Mouse (Mus musculus) limb, embryonic 11.5 days (tissue): ENCODE results near the gene Astl. TPM values are rescaled to one million over a fixed set of nuclear protein-coding genes. Genes with fewer than 3 reads are reported as not detected.

Source experiments
- ATAC-seq: fragments of 200-750 bp; cut with Nextera tagmentation; 2 replicates; pipeline ENCODE4 v1.8.0; 2017; ENCODE audit warnings: low read depth; ENCODE audit not compliant: insufficient number of reproducible peaks, low FRiP score, low TSS enrichment
- DNase-seq: peaks from one replicate; pipeline ENCODE4 v3.0.0-alpha.2; 2015; ENCODE audit warnings: low spot score
- H3K27ac ChIP-seq: fragments of 300-500 bp; sonication (generic); replicated peaks from 2 replicates; pipeline ENCODE4 v1.5.1; 2014; ENCODE audit warnings: low read depth, mild to moderate bottlenecking, low read length
- H3K27me3 ChIP-seq: fragments of 300-500 bp; sonication (generic); 2 replicates; pipeline ENCODE4 v1.6.1; 2014; ENCODE audit warnings: mild to moderate bottlenecking, low read length, mixed read lengths; ENCODE audit not compliant: control insufficient read depth, insufficient read depth
- H3K36me3 ChIP-seq: fragments of 300-500 bp; sonication (generic); 2 replicates; pipeline ENCODE4 v1.6.1; 2014; ENCODE audit warnings: mild to moderate bottlenecking, low read length, moderate library complexity, mixed read lengths; ENCODE audit not compliant: control insufficient read depth, insufficient read depth
- H3K4me1 ChIP-seq: fragments of 300-500 bp; sonication (generic); 2 replicates; pipeline ENCODE4 v1.6.1; 2014; ENCODE audit warnings: low read length, mixed read lengths; ENCODE audit not compliant: control insufficient read depth, insufficient read depth
- H3K4me2 ChIP-seq: fragments of 300-500 bp; sonication (generic); 2 replicates; pipeline ENCODE4 v1.6.1; 2014; ENCODE audit warnings: low read depth, mild to moderate bottlenecking, moderate library complexity; ENCODE audit not compliant: severe bottlenecking
- H3K4me3 ChIP-seq: fragments of 300-500 bp; sonication (generic); 2 replicates; pipeline ENCODE4 v1.5.1; 2014; ENCODE audit warnings: low read depth, low read length
- H3K9ac ChIP-seq: fragments of 300-500 bp; sonication (generic); 2 replicates; pipeline ENCODE4 v1.6.1; 2014; ENCODE audit warnings: mild to moderate bottlenecking, low read length
- H3K9me3 ChIP-seq: fragments of 300-500 bp; sonication (generic); 2 replicates; pipeline ENCODE4 v1.6.1; 2016; ENCODE audit warnings: low read length; ENCODE audit not compliant: control insufficient read depth
- WGBS: fragments of 180-500 bp; shearing (Covaris S2); extraction: QIAGEN DNeasy Blood & Tissue Kit; methylation state at CpG from one replicate; pipeline ENCODE4 v1.1.7; 2014; 5-methylcytosine and 5-hydroxymethylcytosine counted together
- polyA plus RNA-seq: library from polyadenylated mRNA; unstranded; fragments of >200 nt; fragmentation: Nextera tagmentation; extraction: Ambion mirVana; gene quantifications from 2 replicates; pipeline ENCODE4 v1.2.1, GENCODE M21; 2014

The Astl gene
- polyA plus RNA-seq, 1 experiment from 2014 or later = not detected

DNA sequence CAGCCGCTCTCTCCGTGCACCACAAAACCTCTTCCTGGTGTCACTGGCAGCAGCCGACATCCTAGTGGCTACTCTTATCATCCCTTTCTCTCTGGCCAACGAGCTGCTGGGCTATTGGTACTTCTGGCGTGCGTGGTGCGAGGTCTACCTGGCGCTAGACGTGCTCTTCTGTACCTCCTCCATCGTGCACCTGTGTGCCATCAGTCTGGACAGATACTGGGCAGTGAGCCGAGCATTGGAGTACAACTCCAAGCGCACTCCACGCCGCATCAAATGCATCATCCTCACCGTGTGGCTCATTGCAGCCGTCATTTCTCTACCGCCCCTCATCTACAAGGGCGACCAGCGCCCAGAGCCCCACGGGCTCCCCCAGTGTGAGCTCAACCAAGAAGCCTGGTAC is 25.3 kb downstream of the Astl start:
- peak overlapping the region; percentile 22 for H3K4me3 ChIP-seq
- peak overlapping the region; percentile 41 for H3K4me2 ChIP-seq
- H3K9me3 ChIP-seq = no peaks in the 10 kb centered on the region; the same call in 1 of the 2 replicates
- no peak overlapping the region for H3K27ac ChIP-seq
- H3K36me3 ChIP-seq = no peaks in the 10 kb centered on the region
- H3K27me3 ChIP-seq = peaks cover 48% of the 10 kb centered on the region
- DNase-seq = no peak
- WGBS = 7% methylated on average over 20 of the region's 20 CpGs
- no peak overlapping the region for H3K9ac ChIP-seq
- no peak for ATAC-seq
- H3K4me1 ChIP-seq = peaks cover 13% of the 10 kb centered on the region

DNA sequence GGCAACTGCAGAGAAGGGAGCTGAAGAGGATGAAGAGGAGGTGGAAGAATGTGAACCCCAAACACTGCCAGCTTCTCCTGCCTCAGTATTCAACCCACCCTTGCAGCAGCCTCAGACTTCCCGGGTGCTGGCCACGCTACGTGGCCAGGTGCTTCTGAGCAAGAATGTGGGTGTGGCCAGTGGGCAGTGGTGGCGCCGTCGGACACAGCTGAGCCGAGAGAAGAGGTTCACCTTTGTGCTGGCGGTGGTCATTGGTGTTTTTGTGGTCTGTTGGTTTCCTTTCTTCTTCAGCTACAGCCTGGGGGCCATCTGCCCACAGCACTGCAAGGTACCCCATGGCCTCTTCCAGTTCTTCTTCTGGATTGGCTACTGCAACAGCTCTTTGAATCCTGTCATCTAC is 26.0 kb downstream of the Astl start:
- no peak overlapping the region for H3K27ac ChIP-seq
- H3K36me3 ChIP-seq = no peaks in the 10 kb centered on the region
- no peaks in the 10 kb centered on the region; the same call in 1 of the 2 replicates for H3K9me3 ChIP-seq
- 16% methylated on average over 8 of the region's 8 CpGs for WGBS
- ATAC-seq = no peak
- no peak overlapping the region for H3K4me2 ChIP-seq
- peaks cover 13% of the 10 kb centered on the region for H3K4me1 ChIP-seq
- H3K27me3 ChIP-seq = peaks cover 48% of the 10 kb centered on the region
- no peak overlapping the region for H3K9ac ChIP-seq
- DNase-seq = no peak
- no peak overlapping the region; the same call in 1 of the 2 replicates for H3K4me3 ChIP-seq

GRCm38 (mm10) chr2:127367126-127367820 is 28.8 kb downstream of the Astl start:
- no peak overlapping the region for H3K4me2 ChIP-seq
- H3K4me3 ChIP-seq = no peak overlapping the region
- H3K27me3 ChIP-seq = peaks cover 41% of the 10 kb centered on the region
- no peaks in the 10 kb centered on the region; the same call in 1 of the 2 replicates for H3K9me3 ChIP-seq
- no peaks in the 10 kb centered on the region for H3K36me3 ChIP-seq
- WGBS = 60% methylated on average over 10 of the region's 10 CpGs
- no peak overlapping the region for H3K27ac ChIP-seq
- peaks cover 13% of the 10 kb centered on the region for H3K4me1 ChIP-seq
- no peak overlapping the region for H3K9ac ChIP-seq
- no peak for ATAC-seq
- no peak for DNase-seq

GRCm38 (mm10) chr2:127369703-127370376 is 31.4 kb downstream of the Astl start:
- 69% methylated on average over 5 of the region's 5 CpGs for WGBS
- ATAC-seq = no peak
- H3K4me2 ChIP-seq = no peak overlapping the region
- H3K4me1 ChIP-seq = no peaks in the 10 kb centered on the region; the same call in 1 of the 2 replicates
- H3K4me3 ChIP-seq = no peak overlapping the region
- no peak overlapping the region for H3K27ac ChIP-seq
- no peaks in the 10 kb centered on the region for H3K36me3 ChIP-seq
- no peaks in the 10 kb centered on the region for H3K9me3 ChIP-seq
- H3K27me3 ChIP-seq = peaks cover 17% of the 10 kb centered on the region
- no peak overlapping the region for H3K9ac ChIP-seq
- DNase-seq = no peak

- peaks cover 7% of the 10 kb centered on the region for H3K27me3 ChIP-seq
- H3K9ac ChIP-seq = no peak overlapping the region
- no peaks in the 10 kb centered on the region for H3K36me3 ChIP-seq
- H3K4me1 ChIP-seq = no peaks in the 10 kb centered on the region; the same call in 1 of the 2 replicates
- no peak overlapping the region for H3K27ac ChIP-seq
- H3K4me3 ChIP-seq = no peak overlapping the region
- H3K4me2 ChIP-seq = no peak overlapping the region; the same call in 1 of the 2 replicates
- H3K9me3 ChIP-seq = no peaks in the 10 kb centered on the region
- WGBS = 45% methylated on average over 9 of the region's 9 CpGs
- no peak; the same call in 1 of the 2 replicates for ATAC-seq
- DNase-seq = no peak
These were observed 32.4 kb downstream of the Astl start for GRCm38 (mm10) chr2:127370561-127371483.

DNA sequence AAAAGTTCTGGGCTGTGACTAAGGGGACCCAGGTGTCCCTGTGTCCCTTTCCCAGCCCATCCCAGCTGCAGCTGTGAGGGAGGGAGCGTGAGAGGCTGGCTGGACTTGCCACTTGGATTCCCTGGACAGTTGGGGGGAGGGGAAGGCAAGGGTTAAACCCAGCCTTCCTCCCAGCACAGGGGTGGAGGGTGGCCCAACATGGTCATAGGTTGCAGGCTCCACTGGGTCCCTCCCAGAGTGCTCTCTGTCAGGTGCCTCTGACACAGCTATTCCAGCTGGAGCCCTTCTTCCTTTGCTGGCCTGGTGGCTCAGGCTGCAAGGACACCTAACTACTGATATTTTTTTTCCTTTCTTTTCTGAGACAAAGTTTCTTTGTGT is 33.0 kb downstream of the Astl start:
- Histone ChIP-seq H3K4me3 (no peak overlapping the region), H3K9me3 (no peaks in the 10 kb centered on the region), H3K4me2 (no peak overlapping the region), H3K4me1 (no peaks in the 10 kb centered on the region; the same call in 1 of the 2 replicates), H3K36me3 (no peaks in the 10 kb centered on the region), H3K27ac (no peak overlapping the region), H3K27me3 (peaks cover under 1% of the 10 kb centered on the region; the same call in 1 of the 2 replicates), H3K9ac (no peak overlapping the region)
- ATAC-seq = no peak
- no peak for DNase-seq
- WGBS = 93% methylated on average over 1 of the region's 1 CpGs

DNA sequence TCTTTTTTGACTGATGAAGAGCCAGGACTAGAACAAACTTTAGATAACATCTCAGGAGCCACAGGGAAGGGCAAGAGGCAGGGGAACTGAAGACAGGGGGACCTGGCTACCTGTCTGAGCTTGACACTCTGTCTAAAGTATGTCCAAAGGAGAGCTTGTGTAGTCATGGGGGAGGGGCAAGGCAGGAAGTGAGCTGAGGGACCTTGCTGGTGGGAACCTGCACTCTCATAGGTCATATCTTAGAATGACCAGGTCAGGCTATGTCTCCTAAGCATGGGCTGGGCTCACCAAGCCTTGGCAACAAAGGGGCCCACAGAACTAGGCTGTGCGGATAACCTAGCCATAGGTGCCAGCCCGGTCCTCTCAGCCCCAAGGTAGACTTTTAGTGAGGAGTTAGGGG is 33.6 kb downstream of the Astl start:
- Histone ChIP-seq H3K27me3 (no peaks in the 10 kb centered on the region), H3K9me3 (no peaks in the 10 kb centered on the region), H3K4me1 (no peaks in the 10 kb centered on the region; the same call in 1 of the 2 replicates), H3K27ac (no peak overlapping the region), H3K4me2 (no peak overlapping the region), H3K4me3 (no peak overlapping the region), H3K36me3 (no peaks in the 10 kb centered on the region), H3K9ac (no peak overlapping the region)
- WGBS = 91% methylated on average over 2 of the region's 2 CpGs
- DNase-seq = no peak
- ATAC-seq = no peak

DNA sequence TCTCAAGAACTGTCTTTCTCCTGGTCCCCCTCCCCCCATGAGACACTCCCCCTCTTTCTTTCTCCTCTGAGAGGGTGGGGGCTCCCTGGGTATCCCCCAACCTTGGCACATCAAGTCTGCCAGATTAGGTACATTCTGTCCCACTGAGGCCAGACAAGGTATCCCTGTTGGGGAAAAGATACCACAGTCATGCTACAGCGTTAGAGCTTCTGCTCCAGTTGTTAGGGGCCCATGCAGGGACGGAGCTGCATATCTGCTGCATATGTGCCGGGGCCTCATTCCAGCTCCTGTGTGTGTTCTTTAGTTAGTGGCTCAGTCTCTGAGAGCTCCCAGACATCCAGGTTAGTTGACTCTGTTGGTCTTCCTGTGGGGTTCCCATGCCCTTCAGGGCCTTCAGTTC is 35.7 kb downstream of the Astl start:
- DNase-seq (no peak), ATAC-seq (no peak)
- Histone ChIP-seq H3K4me2 (no peak overlapping the region), H3K9me3 (no peaks in the 10 kb centered on the region), H3K27ac (no peak overlapping the region), H3K4me1 (no peaks in the 10 kb centered on the region; the same call in 1 of the 2 replicates), H3K27me3 (no peaks in the 10 kb centered on the region), H3K9ac (no peak overlapping the region), H3K4me3 (no peak overlapping the region), H3K36me3 (no peaks in the 10 kb centered on the region)
- WGBS = 93% methylated on average over 3 of the region's 3 CpGs
